ENCODE assay signal across 8 mouse cellular contexts in the genomic region with DNA sequence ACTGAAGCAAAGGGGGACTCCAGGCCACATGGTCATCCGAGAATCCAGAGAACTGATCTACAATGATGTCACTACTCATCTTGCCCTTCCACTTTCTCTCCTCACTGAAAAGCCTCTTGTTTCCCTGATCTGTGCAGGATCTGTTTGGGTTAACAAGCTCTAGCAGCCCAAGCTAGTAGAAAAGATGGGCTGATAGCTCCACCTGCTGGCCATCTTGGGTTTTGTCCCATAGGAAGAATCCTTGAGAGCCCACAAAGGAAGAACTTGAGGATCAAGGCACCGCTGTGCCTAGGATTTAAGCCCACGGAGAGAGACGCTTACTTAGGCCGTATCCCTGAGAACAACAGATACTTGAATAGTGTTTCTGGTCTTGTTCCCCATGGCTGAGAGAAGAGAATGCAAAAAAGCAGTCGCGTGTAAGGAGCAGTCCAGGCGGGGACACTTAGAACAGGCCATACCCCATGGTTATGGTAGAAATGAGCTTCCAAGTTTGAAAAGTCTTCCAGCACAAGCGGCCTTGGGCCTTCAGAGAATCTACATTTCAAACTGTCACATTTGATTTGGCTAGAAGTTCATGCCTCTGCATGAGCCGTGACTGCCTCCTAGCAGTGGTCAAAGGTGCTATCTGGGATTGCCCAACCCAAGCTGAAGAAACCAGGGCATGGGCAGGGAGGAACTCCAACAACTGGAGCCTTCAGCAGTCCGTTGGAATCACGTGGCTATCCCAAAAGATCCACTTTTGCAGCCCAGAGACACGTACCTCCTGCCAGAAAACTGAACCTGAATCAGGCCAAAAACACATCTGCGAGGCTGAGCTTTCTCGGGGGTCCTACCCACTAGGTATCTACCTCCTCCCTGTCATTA. TPM values are rescaled to one million over a fixed set of nuclear protein-coding genes. Genes with fewer than 3 reads are reported as not detected.
DNase-seq lines count a peak whose midpoint lies in the region; ATAC-seq and TF ChIP-seq lines count a peak whose summit lies in the region.

No protein-coding gene starts in this region.

- peaks cover 0 to 8% of the 10 kb centered on the region in 2 experiments; a peak in 1 of 4 replicates for H3K4me1 ChIP-seq in MEL (ENCODE audit: control insufficient read depth in 1 of 2, insufficient read depth in 2 of 2, low read length in 2 of 2)
- H3K4me1 ChIP-seq in forebrain, embryonic 16.5 days (replicated peaks; ENCODE audit: control insufficient read depth, insufficient read depth, low read length), result peaks cover 16% of the 10 kb centered on the region
- H3K4me1 ChIP-seq in lung, embryonic 15.5 days, result peaks cover 33% of the 10 kb centered on the region

- WGBS in forebrain, embryonic 16.5 days, result 5% methylated on average over 15 of the region's 15 CpGs
- 3% methylated on average over 15 of the region's 15 CpGs for WGBS in lung, embryonic 15.5 days

- peak overlapping the region; percentile 49 for H3K27ac ChIP-seq in MEL (ENCODE audit: control insufficient read depth, low read depth, low read length)
- peak overlapping the region; percentile 75 for H3K27ac ChIP-seq in forebrain, embryonic 16.5 days (ENCODE audit: low read length)
- H3K27ac ChIP-seq in lung, embryonic 15.5 days, result peak overlapping the region; percentile 77

- peak; percentile 70 for ATAC-seq in forebrain, embryonic 16.5 days
- peak; percentile 24 for ATAC-seq in lung, embryonic 15.5 days (ENCODE audit: borderline replicate concordance, extremely low read depth, low FRiP score, low TSS enrichment)

- H3K36me3 ChIP-seq in MEL (ENCODE audit: control insufficient read depth in 1 of 2, insufficient read depth in 2 of 2, low read length in 2 of 2), result peaks cover 0 to 7% of the 10 kb centered on the region in 2 experiments; a peak in 3 of 4 replicates
- H3K36me3 ChIP-seq in forebrain, embryonic 16.5 days (ENCODE audit: control insufficient read depth, insufficient read depth), result peaks cover 8% of the 10 kb centered on the region
- peaks cover 31% of the 10 kb centered on the region for H3K36me3 ChIP-seq in lung, embryonic 15.5 days

- TF ChIP-seq RAD21 in MEL (IDR thresholded peaks at IDR 0.05; ENCODE audit: low read depth, low read length), result peak; percentile 99

- H3K9ac ChIP-seq in MEL (ENCODE audit: control insufficient read depth, low read depth, low read length, poor library complexity, severe bottlenecking), result peak overlapping the region; percentile 40
- no peak overlapping the region; the same call in 1 of the 2 replicates for H3K9ac ChIP-seq in forebrain, embryonic 16.5 days (replicated peaks; ENCODE audit: low read depth, low read length)
- H3K9ac ChIP-seq in lung, embryonic 15.5 days, result peak overlapping the region; percentile 19

- peak overlapping the region; percentile 44 to 63 for H3K4me3 ChIP-seq in MEL (ENCODE audit: control insufficient read depth in 1 of 2, insufficient read depth in 1 of 2, low read depth in 2 of 2, low read length in 2 of 2)
- H3K4me3 ChIP-seq in forebrain, embryonic 16.5 days (replicated peaks; ENCODE audit: low read length), result peak overlapping the region; percentile 60
- H3K4me3 ChIP-seq in lung, embryonic 15.5 days, result peak overlapping the region; percentile 68

- TF ChIP-seq POLR2A in MEL (IDR thresholded peaks at IDR 0.05; ENCODE audit: control insufficient read depth in 1 of 2, insufficient read depth in 1 of 2, low read depth in 1 of 2, low read length in 2 of 2, poor library complexity in 1 of 2), result 0 out of 4 replicates have a peak, but pooled peaks of 1 of the 2 experiments have one; percentile 9

- H3K79me2 ChIP-seq in MEL (ENCODE audit: control insufficient read depth, insufficient read depth, low read length, poor library complexity), result peaks cover 9% of the 10 kb centered on the region

- TF ChIP-seq CTCF in MEL (IDR thresholded peaks at IDR 0.05 in 2 of 3, conservative IDR thresholded peaks at IDR 0.05 in 1 of 3; ENCODE audit: control insufficient read depth in 1 of 3, insufficient read depth in 1 of 3, low read depth in 2 of 3, low read length in 3 of 3, poor library complexity in 1 of 3, severe bottlenecking in 1 of 3), result peak; percentile 65 to 98 (median 78)

- H3K4me2 ChIP-seq in forebrain, embryonic 16.5 days (ENCODE audit: low read length), result peak overlapping the region; percentile 83
- peak overlapping the region; percentile 75 for H3K4me2 ChIP-seq in lung, embryonic 15.5 days

- no peaks in the 10 kb centered on the region for H3K27me3 ChIP-seq in MEL (ENCODE audit: control insufficient read depth in 1 of 2, insufficient read depth in 2 of 2, low read length in 2 of 2)
- no peaks in the 10 kb centered on the region for H3K27me3 ChIP-seq in forebrain, embryonic 16.5 days (replicated peaks; ENCODE audit: control insufficient read depth, insufficient read depth, low read length)
- no peaks in the 10 kb centered on the region for H3K27me3 ChIP-seq in lung, embryonic 15.5 days

- H3K9me3 ChIP-seq in MEL (replicated peaks; ENCODE audit: insufficient read depth, low read length), result no peaks in the 10 kb centered on the region
- no peaks in the 10 kb centered on the region for H3K9me3 ChIP-seq in forebrain, embryonic 16.5 days (ENCODE audit: control insufficient read depth, low read length)
- no peaks in the 10 kb centered on the region for H3K9me3 ChIP-seq in lung, embryonic 15.5 days

- no peak for TF ChIP-seq EP300 in MEL (IDR thresholded peaks at IDR 0.05; ENCODE audit: low read depth in 1 of 2, low read length in 2 of 2)

- peak; percentile 93 for DNase-seq in MEL (ENCODE audit: low read depth, low spot score)
- peak; percentile 92 for DNase-seq in cerebellum, adult 18-20 months
- DNase-seq in heart, postnatal 4 days, result peak; percentile 93
- peak; percentile 87 to 96 for DNase-seq in layer of hippocampus, adult 8-10 months (ENCODE audit: low spot score in 2 of 2)
- peak; percentile 66 for DNase-seq in ovary, adult 18-20 months (ENCODE audit: low spot score)
- peak; percentile 86 for DNase-seq in thymus, postnatal 0 days (ENCODE audit: low spot score)

TF ChIP-seq in MEL, 35 proteins besides CTCF, POLR2A, EP300 and RAD21 (continues in another document):
- TF ChIP-seq BHLHE40 (IDR thresholded peaks at IDR 0.05; ENCODE audit: borderline replicate concordance, low read depth, low read length) (peak; percentile 29; the same call in 1 of the 2 replicates), MXI1 (IDR thresholded peaks at IDR 0.05; ENCODE audit: low read depth, low read length) (peak; percentile 89), E2F4 (IDR thresholded peaks at IDR 0.05; ENCODE audit: borderline replicate concordance, low read depth, low read length) (0 out of 2 replicates have a peak, but pooled peaks have one; percentile 36), MAX (IDR thresholded peaks at IDR 0.05; ENCODE audit: low read length) (peak; percentile 89), USF2 (IDR thresholded peaks at IDR 0.05; ENCODE audit: borderline replicate concordance in 1 of 2, insufficient read depth in 1 of 2, low read depth in 1 of 2, low read length in 2 of 2) (peak in 1 of 2 experiments; percentile 51; a peak in 1 of 4 replicates), MEF2A (IDR thresholded peaks at IDR 0.05; ENCODE audit: extremely low read depth, insufficient replicate concordance, low read depth, low read length, poor library complexity, severe bottlenecking) (no peak), ZC3H11A (IDR thresholded peaks at IDR 0.05; ENCODE audit: low read depth, low read length) (peak; percentile 88), ETS1 (IDR thresholded peaks at IDR 0.05; ENCODE audit: low read depth, low read length) (peak; percentile 8; the same call in 1 of the 2 replicates)

RNA-seq across cellular contexts. Expression of gene Pex10, which starts 0.6 kb away (rescaled TPM):
- 15.8 and 15.9 TPM in 2 replicates for total RNA-seq in MEL (2012; rRNA removed)
- 10 to 100 TPM in 1 of 2 experiments, not detected in 1; 21.8 TPM for polyA plus RNA-seq in MEL (2012; ENCODE audit: insufficient read depth in 1 of 2, insufficient read length in 2 of 2, low read depth in 1 of 2, low replicate concordance in 2 of 2, missing spikeins in 1 of 2)
- 19.5 and 22.1 TPM in 2 replicates for polyA plus RNA-seq in forebrain, embryonic 16.5 days (2015; fragmentation: Nextera tagmentation; extraction: Ambion mirVana)
- total RNA-seq in heart, postnatal 4 days (2021), result 10 to 100 TPM; 16.6 to 17.1 TPM
- total RNA-seq in layer of hippocampus, adult 8-10 months (2022), result 10 to 100 TPM; 18.2 to 25.4 (median 21.9) TPM
- polyA plus RNA-seq in lung, embryonic 15.5 days (2015; fragmentation: Nextera tagmentation; extraction: Ambion mirVana), result 21.1 and 26.2 TPM in 2 replicates
- polyA plus RNA-seq in thymus, postnatal 0 days (2015; fragmentation: Nextera tagmentation; extraction: Ambion mirVana), result 15.9 and 16.3 TPM in 2 replicates

RNA-seq across cellular contexts. Expression of gene Plch2, which starts 9.6 kb away (rescaled TPM):
- 0.62 and 0.85 TPM in 2 replicates for total RNA-seq in MEL (2012; rRNA removed)
- polyA plus RNA-seq in MEL (2012; ENCODE audit: insufficient read depth in 1 of 2, insufficient read length in 2 of 2, low read depth in 1 of 2, low replicate concordance in 2 of 2, missing spikeins in 1 of 2), result 1 to 10 TPM in 1 of 2 experiments, not detected in 1; 1.1 TPM
- polyA plus RNA-seq in forebrain, embryonic 16.5 days (2015; fragmentation: Nextera tagmentation; extraction: Ambion mirVana), result 11.3 and 14.1 TPM in 2 replicates
- total RNA-seq in heart, postnatal 4 days (2021), result not detected
- 100 to 1,000 TPM in 1 of 4 experiments, 10 to 100 TPM in 3; 85.1 to 110 (median 94.9) TPM for total RNA-seq in layer of hippocampus, adult 8-10 months (2022)
- polyA plus RNA-seq in lung, embryonic 15.5 days (2015; fragmentation: Nextera tagmentation; extraction: Ambion mirVana), result 11.1 and 11.2 TPM in 2 replicates
- 0.67 and 0.74 TPM in 2 replicates for polyA plus RNA-seq in thymus, postnatal 0 days (2015; fragmentation: Nextera tagmentation; extraction: Ambion mirVana)

RNA-seq across cellular contexts. Expression of gene Rer1, which starts 20.0 kb away (rescaled TPM):
- total RNA-seq in MEL (2012; rRNA removed), result 119 and 140 TPM in 2 replicates
- 100 to 1,000 TPM; 114 to 379 TPM for polyA plus RNA-seq in MEL (2012; ENCODE audit: insufficient read depth in 1 of 2, insufficient read length in 2 of 2, low read depth in 1 of 2, low replicate concordance in 2 of 2, missing spikeins in 1 of 2)
- polyA plus RNA-seq in forebrain, embryonic 16.5 days (2015; fragmentation: Nextera tagmentation; extraction: Ambion mirVana), result 125 and 133 TPM in 2 replicates
- total RNA-seq in heart, postnatal 4 days (2021), result 10 to 100 TPM; 76.1 to 78.4 TPM
- total RNA-seq in layer of hippocampus, adult 8-10 months (2022), result 10 to 100 TPM; 57.4 to 63.2 (median 60.8) TPM
- 157 and 163 TPM in 2 replicates for polyA plus RNA-seq in lung, embryonic 15.5 days (2015; fragmentation: Nextera tagmentation; extraction: Ambion mirVana)
- polyA plus RNA-seq in thymus, postnatal 0 days (2015; fragmentation: Nextera tagmentation; extraction: Ambion mirVana), result 184 and 189 TPM in 2 replicates

RNA-seq across cellular contexts. Expression of gene Morn1, which starts 20.2 kb away (rescaled TPM):
- 3.0 and 4.4 TPM in 2 replicates for total RNA-seq in MEL (2012; rRNA removed)
- polyA plus RNA-seq in MEL (2012; ENCODE audit: insufficient read depth in 1 of 2, insufficient read length in 2 of 2, low read depth in 1 of 2, low replicate concordance in 2 of 2, missing spikeins in 1 of 2), result 1 to 10 TPM in 1 of 2 experiments, not detected in 1; 4.1 TPM
- 6.0 and 10.7 TPM in 2 replicates for polyA plus RNA-seq in forebrain, embryonic 16.5 days (2015; fragmentation: Nextera tagmentation; extraction: Ambion mirVana)
- total RNA-seq in heart, postnatal 4 days (2021), result 1 to 10 TPM; 2.8 to 3.0 TPM
- total RNA-seq in layer of hippocampus, adult 8-10 months (2022), result 10 to 100 TPM; 11.5 to 19.0 (median 16.4) TPM
- 5.9 and 7.7 TPM in 2 replicates for polyA plus RNA-seq in lung, embryonic 15.5 days (2015; fragmentation: Nextera tagmentation; extraction: Ambion mirVana)
- 2.7 and 2.9 TPM in 2 replicates for polyA plus RNA-seq in thymus, postnatal 0 days (2015; fragmentation: Nextera tagmentation; extraction: Ambion mirVana)

Comparison
In these comparisons a context has a peak if more than half of its experiments do, and no peak if none do; other contexts are left out.
1. Peak in every context shown above with its lines: DNase-seq, ATAC-seq, H3K4me3 ChIP-seq and H3K27ac ChIP-seq.